Mouse (Mus musculus): Measurements from ENCODE around the gene Aqr.

Aqr gene

GRCm38 (mm10) chr2:114060071-114060591, 126.7 kb downstream of the Aqr start:
- no peak for DNase-seq (ENCODE audit: low read depth, low spot score)

GRCm38 (mm10) chr2:114059608-114060007, 127.2 kb downstream of the Aqr start:
- no peak for DNase-seq (ENCODE audit: low read depth, low spot score)

- no peak for DNase-seq (ENCODE audit: low read depth, low spot score)
Measured at GRCm38 (mm10) chr2:114058226-114058796, 128.5 kb downstream of the Aqr start.

GRCm38 (mm10) chr2:114057303-114057853, 129.4 kb downstream of the Aqr start:
- DNase-seq (ENCODE audit: low read depth, low spot score) = no peak

- DNase-seq (ENCODE audit: low read depth, low spot score) = no peak
Measured at GRCm38 (mm10) chr2:114054129-114054528, 132.7 kb downstream of the Aqr start.

- DNase-seq (ENCODE audit: low read depth, low spot score) = no peak
Measured at GRCm38 (mm10) chr2:114052696-114053598, 133.9 kb downstream of the Aqr start, which contains the start of gene Actc1. Actc1 (minus strand) TSS chr2:114053548.

GRCm38 (mm10) chr2:114051871-114052241, 135.0 kb downstream of the Aqr start:
- DNase-seq (ENCODE audit: low read depth, low spot score) = no peak

Measured in embryo, embryonic 11.5 days (tissue).